Mouse (Mus musculus) cortical plate, adult 2 months (tissue): Measurements from ENCODE around the gene Topbp1.

ENCODE experiments used
- CTCF ChIP-seq: fragments of 200-500 bp; IDR thresholded peaks from 2 replicates; pipeline ENCODE4 v1.5.1; 2011; ENCODE audit warnings: mild to moderate bottlenecking, control low read depth, low read length; ENCODE audit not compliant: insufficient read depth; ENCODE audit errors: extremely low read depth
- POLR2A ChIP-seq: fragments of 200-500 bp; IDR thresholded peaks from 2 replicates; pipeline ENCODE4 v1.6.1; 2011; ENCODE audit warnings: mild to moderate bottlenecking, low read length, control low read depth; ENCODE audit not compliant: insufficient read depth; ENCODE audit errors: extremely low read depth

DNA sequence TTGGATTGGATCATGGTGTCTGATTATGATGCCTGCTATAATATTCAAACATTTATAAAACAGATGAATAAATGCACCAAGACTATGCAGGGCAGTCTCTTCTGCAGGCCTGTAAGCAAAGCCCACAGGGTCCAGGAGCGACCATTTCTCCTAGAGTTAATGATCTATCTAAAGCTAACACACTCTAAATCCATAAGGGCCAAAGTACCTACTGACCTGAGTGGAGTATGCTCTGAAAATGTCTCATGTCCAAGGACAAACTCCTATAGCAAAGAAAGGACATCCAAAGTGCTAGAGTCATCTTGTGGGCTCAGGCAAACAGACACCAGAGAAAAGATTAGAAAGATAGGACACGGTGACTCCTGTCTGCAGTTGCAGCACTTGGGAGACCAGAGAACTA is 10.5 kb upstream of the Topbp1 start:
- TF ChIP-seq CTCF (no peak), POLR2A (no peak)
